Mouse (Mus musculus) lung, adult 2 months (tissue): Measurements from ENCODE around the gene Rnf11.

Experiments
- CTCF ChIP-seq: fragments of 200-500 bp; IDR thresholded peaks from 2 replicates; pipeline ENCODE4 v1.5.1; 2011; ENCODE audit warnings: mild to moderate bottlenecking, low read length, control low read depth; ENCODE audit not compliant: insufficient read depth
- POLR2A ChIP-seq: fragments of 200-500 bp; IDR thresholded peaks from 2 replicates; pipeline ENCODE4 v1.6.1; 2011; ENCODE audit warnings: low read depth, mild to moderate bottlenecking, control low read depth, low read length, borderline replicate concordance; ENCODE audit errors: extremely low read depth

- no peak for TF ChIP-seq POLR2A
- TF ChIP-seq CTCF, result peak; percentile 17; the same call in 1 of the 2 replicates
Observed at GRCm38 (mm10) chr4:109504885-109505284, 20.4 kb upstream of the Rnf11 start.
